Mouse (Mus musculus): Measurements from ENCODE around the gene Stxbp2. TPM values are rescaled to one million over a fixed set of nuclear protein-coding genes. Genes with fewer than 3 reads are reported as not detected.

The Stxbp2 gene
- polyA plus RNA-seq, 1 experiment from 2014 or later, result 16.7 TPM

DNA sequence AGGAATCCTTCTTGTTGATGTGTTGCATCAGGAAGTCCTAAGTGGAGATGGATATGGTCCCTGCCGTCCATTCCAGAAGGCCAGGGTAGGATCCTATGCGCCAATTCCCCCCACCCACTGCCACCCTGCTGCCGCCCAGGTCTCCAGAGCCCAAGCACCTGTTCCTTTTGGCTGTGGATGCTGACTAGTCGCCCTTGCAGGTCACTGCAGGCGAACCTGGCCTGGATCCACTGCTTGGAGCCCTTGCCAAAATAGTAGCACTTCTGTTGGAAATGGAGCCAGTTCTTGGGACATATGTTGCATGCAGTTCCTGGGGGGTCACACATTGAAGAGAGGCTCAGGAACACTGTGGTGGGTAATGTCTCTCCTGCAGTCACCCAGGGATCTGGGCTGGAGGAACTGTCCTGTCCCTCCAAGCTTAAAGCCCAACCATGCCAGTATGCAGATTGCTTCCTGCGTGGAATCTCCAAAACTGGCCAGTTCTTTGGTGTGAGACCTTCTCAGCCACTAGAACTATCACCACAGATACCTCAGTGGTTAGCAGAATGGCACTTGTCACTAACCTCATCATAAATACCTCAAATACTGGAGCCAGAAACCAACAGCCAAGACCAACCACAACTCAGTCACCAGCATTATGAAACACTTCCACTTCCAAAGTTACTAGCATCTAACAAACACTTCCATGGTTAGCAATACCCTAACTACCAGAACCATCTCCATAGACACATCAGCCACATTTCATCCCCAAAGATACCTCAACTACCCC lies 52.8 kb downstream of the Stxbp2 start:
- DNase-seq (ENCODE audit: low spot score, missing footprints) (no peak), ATAC-seq (ENCODE audit: low FRiP score) (no peak)
- 79% methylated on average over 6 of the region's 6 CpGs for WGBS
- Histone ChIP-seq H3K27ac (ENCODE audit: low read depth, low read length) (no peak overlapping the region), H3K27me3 (ENCODE audit: control insufficient read depth, insufficient read depth, low read length) (no peaks in the 10 kb centered on the region), H3K9ac (ENCODE audit: low read length) (no peak overlapping the region), H3K36me3 (ENCODE audit: control insufficient read depth, insufficient read depth, low read length) (peaks cover 10% of the 10 kb centered on the region; the same call in 1 of the 2 replicates), H3K4me3 (ENCODE audit: low read depth, low read length) (no peak overlapping the region), H3K4me1 (ENCODE audit: control insufficient read depth, insufficient read depth, low read length) (no peaks in the 10 kb centered on the region; the same call in 1 of the 2 replicates), H3K9me3 (ENCODE audit: control insufficient read depth, low read length) (no peaks in the 10 kb centered on the region), H3K4me2 (no peak overlapping the region)

DNA sequence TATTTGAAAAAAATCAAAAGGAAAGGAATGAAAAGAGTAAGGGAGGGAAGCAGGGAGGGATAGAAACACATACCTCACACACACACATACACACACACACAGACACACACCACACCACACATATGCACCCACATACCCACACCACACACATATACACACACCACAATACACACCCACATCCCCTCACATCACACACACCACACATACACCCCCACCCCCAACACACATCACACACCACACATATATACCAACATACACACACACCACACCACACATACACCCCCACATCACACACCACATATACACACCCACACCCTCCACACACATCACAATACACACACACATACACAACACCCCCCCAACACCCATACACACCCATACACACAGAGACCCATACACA lies 53.8 kb downstream of the Stxbp2 start:
- Histone ChIP-seq H3K36me3 (ENCODE audit: control insufficient read depth, insufficient read depth, low read length) (peaks cover 3% of the 10 kb centered on the region; the same call in 1 of the 2 replicates), H3K9ac (ENCODE audit: low read length) (no peak overlapping the region), H3K4me2 (no peak overlapping the region), H3K4me3 (ENCODE audit: low read depth, low read length) (no peak overlapping the region), H3K4me1 (ENCODE audit: control insufficient read depth, insufficient read depth, low read length) (no peaks in the 10 kb centered on the region; the same call in 1 of the 2 replicates), H3K9me3 (ENCODE audit: control insufficient read depth, low read length) (no peaks in the 10 kb centered on the region), H3K27ac (ENCODE audit: low read depth, low read length) (no peak overlapping the region), H3K27me3 (ENCODE audit: control insufficient read depth, insufficient read depth, low read length) (no peaks in the 10 kb centered on the region)
- DNase-seq (ENCODE audit: low spot score, missing footprints) (no peak), ATAC-seq (ENCODE audit: low FRiP score) (peak; percentile 39; the same call in 1 of the 2 replicates)

DNA sequence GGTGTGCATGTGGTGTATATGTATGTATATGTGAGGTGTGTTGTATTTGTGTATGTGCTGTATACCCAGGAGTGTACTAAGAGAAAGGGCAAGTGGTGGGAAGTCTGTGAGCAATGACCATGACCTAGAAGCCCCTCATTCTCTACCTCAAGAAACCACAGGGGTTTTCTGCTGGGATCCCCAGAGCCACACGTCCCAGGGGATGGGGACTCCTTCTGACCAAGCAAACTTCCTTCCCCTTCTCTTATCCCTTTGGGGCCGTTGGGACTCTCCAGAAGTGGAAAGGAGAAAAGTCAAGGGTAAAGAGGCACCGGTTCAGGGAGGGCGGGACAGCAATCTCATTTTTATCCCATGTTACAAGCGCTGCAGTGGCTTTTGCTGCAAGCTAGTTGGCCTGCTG lies 54.7 kb downstream of the Stxbp2 start:
- no peak overlapping the region for H3K4me3 ChIP-seq (ENCODE audit: low read depth, low read length)
- H3K27me3 ChIP-seq (ENCODE audit: control insufficient read depth, insufficient read depth, low read length), result no peaks in the 10 kb centered on the region
- H3K4me2 ChIP-seq, result no peak overlapping the region
- H3K4me1 ChIP-seq (ENCODE audit: control insufficient read depth, insufficient read depth, low read length), result no peaks in the 10 kb centered on the region
- no peaks in the 10 kb centered on the region; the same call in 1 of the 2 replicates for H3K36me3 ChIP-seq (ENCODE audit: control insufficient read depth, insufficient read depth, low read length)
- no peaks in the 10 kb centered on the region for H3K9me3 ChIP-seq (ENCODE audit: control insufficient read depth, low read length)
- DNase-seq (ENCODE audit: low spot score, missing footprints) (no peak), ATAC-seq (ENCODE audit: low FRiP score) (no peak)
- 72% methylated on average over 5 of the region's 5 CpGs for WGBS
- no peak overlapping the region for H3K9ac ChIP-seq (ENCODE audit: low read length)
- no peak overlapping the region for H3K27ac ChIP-seq (ENCODE audit: low read depth, low read length)

DNA sequence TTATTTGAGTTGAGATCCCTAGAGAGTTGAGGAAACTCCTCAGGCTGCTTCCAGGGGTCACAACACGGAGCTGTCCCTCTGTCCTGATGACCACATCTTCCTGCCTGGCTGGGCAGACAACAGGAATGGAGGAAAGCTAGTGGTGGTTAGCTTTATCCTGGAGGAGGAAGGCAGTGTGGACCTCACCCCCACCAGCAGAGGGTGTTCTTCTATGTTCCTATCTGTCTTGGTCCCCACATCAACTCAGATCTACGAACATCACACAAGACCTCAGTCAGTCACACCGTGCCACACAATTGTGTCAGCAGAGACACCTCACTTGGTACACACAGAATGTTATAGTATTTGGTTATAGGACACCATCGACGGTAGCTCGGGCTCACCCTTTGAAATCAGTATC lies 56.8 kb downstream of the Stxbp2 start:
- no peak for DNase-seq (ENCODE audit: low spot score, missing footprints)
- no peaks in the 10 kb centered on the region for H3K4me1 ChIP-seq (ENCODE audit: control insufficient read depth, insufficient read depth, low read length)

GRCm38 (mm10) chr8:3690774-3691173 lies 60.0 kb downstream of the Stxbp2 start:
- H3K4me1 ChIP-seq (ENCODE audit: control insufficient read depth, insufficient read depth, low read length), result no peaks in the 10 kb centered on the region
- WGBS, result 70% methylated on average over 3 of the region's 3 CpGs

More for the DNA sequence above, 56.8 kb downstream of the Stxbp2 start:
- ATAC-seq (ENCODE audit: low FRiP score), result no peak
- Histone ChIP-seq H3K9me3 (ENCODE audit: control insufficient read depth, low read length) (no peaks in the 10 kb centered on the region), H3K4me2 (no peak overlapping the region), H3K27ac (ENCODE audit: low read depth, low read length) (no peak overlapping the region), H3K4me3 (ENCODE audit: low read depth, low read length) (no peak overlapping the region), H3K9ac (ENCODE audit: low read length) (no peak overlapping the region), H3K36me3 (ENCODE audit: control insufficient read depth, insufficient read depth, low read length) (no peaks in the 10 kb centered on the region), H3K27me3 (ENCODE audit: control insufficient read depth, insufficient read depth, low read length) (no peaks in the 10 kb centered on the region)
- 75% methylated on average over 6 of the region's 6 CpGs for WGBS

More at GRCm38 (mm10) chr8:3690774-3691173, 60.0 kb downstream of the Stxbp2 start:
- Histone ChIP-seq H3K4me2 (no peak overlapping the region), H3K36me3 (ENCODE audit: control insufficient read depth, insufficient read depth, low read length) (no peaks in the 10 kb centered on the region), H3K9ac (ENCODE audit: low read length) (no peak overlapping the region), H3K4me3 (ENCODE audit: low read depth, low read length) (no peak overlapping the region), H3K9me3 (ENCODE audit: control insufficient read depth, low read length) (no peaks in the 10 kb centered on the region), H3K27ac (ENCODE audit: low read depth, low read length) (no peak overlapping the region), H3K27me3 (ENCODE audit: control insufficient read depth, insufficient read depth, low read length) (no peaks in the 10 kb centered on the region)
- DNase-seq (ENCODE audit: low spot score, missing footprints) (no peak), ATAC-seq (ENCODE audit: low FRiP score) (no peak)

Other genes starting within 250 kb of the Stxbp2 start
- gene Arhgef18, start 237.9 kb upstream of the Stxbp2 start, polyA plus RNA-seq (2014; fragmentation: Nextera tagmentation; extraction: Ambion mirVana), result 9.7 and 10.1 TPM in 2 replicates
- 1.8 and 2.8 TPM in 2 replicates for gene Pex11g, start 163.3 kb upstream of the Stxbp2 start, polyA plus RNA-seq (2014; fragmentation: Nextera tagmentation; extraction: Ambion mirVana)
- gene Tex45, start 160.1 kb upstream of the Stxbp2 start, polyA plus RNA-seq (2014; fragmentation: Nextera tagmentation; extraction: Ambion mirVana), result 0.23 TPM in 1 of 2 replicates, not detected in the other
- gene Zfp358, start 137.8 kb upstream of the Stxbp2 start, polyA plus RNA-seq (2014; fragmentation: Nextera tagmentation; extraction: Ambion mirVana), result 30.2 and 31.3 TPM in 2 replicates
- 44.6 and 47.5 TPM in 2 replicates for gene Mcoln1, start 130.5 kb upstream of the Stxbp2 start, polyA plus RNA-seq (2014; fragmentation: Nextera tagmentation; extraction: Ambion mirVana)
- 15.6 and 15.8 TPM in 2 replicates for gene Pnpla6, start 115.6 kb upstream of the Stxbp2 start, polyA plus RNA-seq (2014; fragmentation: Nextera tagmentation; extraction: Ambion mirVana)
- gene C330021F23Rik, start 63.0 kb upstream of the Stxbp2 start, polyA plus RNA-seq (2014; fragmentation: Nextera tagmentation; extraction: Ambion mirVana), result 6.3 and 8.1 TPM in 2 replicates
- gene Camsap3, start 43.7 kb upstream of the Stxbp2 start, polyA plus RNA-seq (2014; fragmentation: Nextera tagmentation; extraction: Ambion mirVana), result 11.3 and 11.9 TPM in 2 replicates
- 58.6 and 63.8 TPM in 2 replicates for gene Xab2, start 9.6 kb upstream of the Stxbp2 start, polyA plus RNA-seq (2014; fragmentation: Nextera tagmentation; extraction: Ambion mirVana)
- 96.9 and 113 TPM in 2 replicates for gene Pet100, start 9.4 kb upstream of the Stxbp2 start, polyA plus RNA-seq (2014; fragmentation: Nextera tagmentation; extraction: Ambion mirVana)
- 0.23 TPM in 1 of 2 replicates, not detected in the other for gene Pcp2, start 5.4 kb upstream of the Stxbp2 start, polyA plus RNA-seq (2014; fragmentation: Nextera tagmentation; extraction: Ambion mirVana)
- gene Retn, start 24.8 kb downstream of the Stxbp2 start, polyA plus RNA-seq (2014; fragmentation: Nextera tagmentation; extraction: Ambion mirVana), result 0.15 TPM in 1 of 2 replicates, not detected in the other
- 0.20 and 0.28 TPM in 2 replicates for gene Mcemp1, start 34.8 kb downstream of the Stxbp2 start, polyA plus RNA-seq (2014; fragmentation: Nextera tagmentation; extraction: Ambion mirVana)
- gene Fcor, start 41.4 kb downstream of the Stxbp2 start, polyA plus RNA-seq (2014; fragmentation: Nextera tagmentation; extraction: Ambion mirVana), result 5.4 and 6.8 TPM in 2 replicates
- gene Trappc5, start 45.3 kb downstream of the Stxbp2 start, polyA plus RNA-seq (2014; fragmentation: Nextera tagmentation; extraction: Ambion mirVana), result 41.0 and 43.3 TPM in 2 replicates
- 0.11 and 0.27 TPM in 2 replicates for gene Fcer2a, start 63.2 kb downstream of the Stxbp2 start, polyA plus RNA-seq (2014; fragmentation: Nextera tagmentation; extraction: Ambion mirVana)
- gene Clec4g, start 89.7 kb downstream of the Stxbp2 start, polyA plus RNA-seq (2014; fragmentation: Nextera tagmentation; extraction: Ambion mirVana), result not detected in 2 replicates
- not detected in 2 replicates for gene Cd209a, start 118.0 kb downstream of the Stxbp2 start, polyA plus RNA-seq (2014; fragmentation: Nextera tagmentation; extraction: Ambion mirVana)
- not detected in 2 replicates for gene Cd209e, start 223.4 kb downstream of the Stxbp2 start, polyA plus RNA-seq (2014; fragmentation: Nextera tagmentation; extraction: Ambion mirVana)
- gene Cd209d, start 247.6 kb downstream of the Stxbp2 start, polyA plus RNA-seq (2014; fragmentation: Nextera tagmentation; extraction: Ambion mirVana), result not detected in 2 replicates